Mouse (Mus musculus): Measurements from ENCODE around the gene Gm42688.

DNA sequence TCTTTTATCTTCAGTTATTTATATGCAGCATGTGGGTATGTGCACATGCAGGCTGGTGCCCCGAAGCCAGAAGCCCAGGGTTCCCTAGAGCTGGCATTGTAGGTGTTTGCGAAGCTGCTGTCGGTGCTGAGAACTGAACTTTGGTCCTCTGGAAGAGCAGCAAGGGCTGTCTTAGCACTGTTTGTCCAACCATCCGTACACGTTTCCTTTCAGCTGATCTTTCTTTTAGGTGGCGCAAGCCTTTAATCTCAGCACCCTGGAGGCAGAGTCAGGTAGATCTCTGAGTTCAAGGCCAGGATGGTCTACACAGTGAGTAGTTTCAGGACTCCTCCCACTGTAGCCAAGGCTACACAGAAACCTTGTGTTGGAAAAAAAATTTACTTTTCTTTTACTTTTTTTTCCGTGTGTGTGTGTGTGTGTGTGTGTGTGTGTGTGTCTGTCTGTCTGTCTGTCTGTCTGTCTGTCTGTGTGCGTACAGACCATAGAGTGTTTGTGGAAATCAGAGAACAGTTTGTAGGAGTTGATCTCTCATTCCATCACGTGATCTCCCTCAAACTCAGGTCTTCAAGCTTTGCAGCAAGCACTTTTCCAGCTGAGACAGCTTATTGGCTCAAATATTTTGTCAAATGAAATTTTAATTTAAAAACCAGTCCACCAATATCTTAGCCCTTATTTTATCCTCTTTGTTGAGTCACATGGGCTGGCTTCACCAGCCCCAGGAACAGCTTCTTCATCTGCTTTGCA lies 30.9 kb downstream of the Gm42688 start:
- no peak for TF ChIP-seq CHD2 (IDR thresholded peaks at IDR 0.05; ENCODE audit: low read length)
- TF ChIP-seq EP300 (IDR thresholded peaks at IDR 0.05; ENCODE audit: low read length) = no peak
- TF ChIP-seq BHLHE40 (IDR thresholded peaks at IDR 0.05; ENCODE audit: low read depth, low read length) = no peak
- TF ChIP-seq POLR2AphosphoS2 (IDR thresholded peaks at IDR 0.05; ENCODE audit: low read depth, low read length) = no peak
- no peak for TF ChIP-seq JUND (conservative IDR thresholded peaks at IDR 0.05; ENCODE audit: low read depth, low read length)
- TF ChIP-seq MYC (IDR thresholded peaks at IDR 0.05; ENCODE audit: low read depth, low read length) = no peak
- TF ChIP-seq SIN3A (IDR thresholded peaks at IDR 0.05; ENCODE audit: low read length) = no peak
- no peak for TF ChIP-seq CTCF (conservative IDR thresholded peaks at IDR 0.05 in 1 of 2, IDR thresholded peaks at IDR 0.05 in 1 of 2; ENCODE audit: low read depth in 2 of 2, low read length in 2 of 2)
- TF ChIP-seq POLR2A (IDR thresholded peaks at IDR 0.05; ENCODE audit: low read depth, low read length) = no peak
- TF ChIP-seq NELFE (IDR thresholded peaks at IDR 0.05; ENCODE audit: low read depth, low read length) = no peak
- no peak for TF ChIP-seq USF1 (IDR thresholded peaks at IDR 0.05; ENCODE audit: low read depth, low read length)
- no peak for TF ChIP-seq E2F4 (IDR thresholded peaks at IDR 0.05; ENCODE audit: insufficient replicate concordance, low read depth, low read length)
